Mouse (Mus musculus) neural tube, embryonic 14.5 days (tissue): ENCODE results near the gene Ghrhr. TPM values are rescaled to one million over a fixed set of nuclear protein-coding genes. Genes with fewer than 3 reads are reported as not detected.

Experiments
- ATAC-seq: fragments of 200-750 bp; cut with Nextera tagmentation; 2 replicates; pipeline ENCODE4 v1.8.0; 2017; ENCODE audit warnings: low read depth, mild to moderate bottlenecking, moderate TSS enrichment, moderate library complexity
- H3K27ac ChIP-seq: fragments of 300-500 bp; sonication (generic); 2 replicates; pipeline ENCODE4 v1.5.1; 2014; ENCODE audit warnings: low read depth, mild to moderate bottlenecking, control low read depth, low read length, moderate library complexity, mixed read lengths
- H3K27me3 ChIP-seq: fragments of 300-500 bp; sonication (generic); 2 replicates; pipeline ENCODE4 v1.6.1; 2014; ENCODE audit warnings: low read length; ENCODE audit not compliant: control insufficient read depth, insufficient read depth
- H3K36me3 ChIP-seq: fragments of 300-500 bp; sonication (generic); 2 replicates; pipeline ENCODE4 v1.6.1; 2014; ENCODE audit warnings: low read length, mixed read lengths; ENCODE audit not compliant: control insufficient read depth, insufficient read depth
- H3K4me1 ChIP-seq: fragments of 300-500 bp; sonication (generic); 2 replicates; pipeline ENCODE4 v1.6.1; 2014; ENCODE audit warnings: low read length; ENCODE audit not compliant: control insufficient read depth, insufficient read depth
- H3K4me2 ChIP-seq: fragments of 300-500 bp; sonication (generic); 2 replicates; pipeline ENCODE4 v1.6.1; 2014; ENCODE audit warnings: mild to moderate bottlenecking, low read depth, low read length, control low read depth
- H3K4me3 ChIP-seq: fragments of 300-500 bp; sonication (generic); 2 replicates; pipeline ENCODE4 v1.5.1; 2014; ENCODE audit warnings: low read depth, low read length, control low read depth, mixed read lengths
- H3K9ac ChIP-seq: fragments of 300-500 bp; sonication (generic); replicated peaks from 2 replicates; pipeline ENCODE4 v1.6.1; 2014; ENCODE audit warnings: low read depth, mild to moderate bottlenecking, control low read depth, low read length, mixed read lengths
- H3K9me3 ChIP-seq: fragments of 300-500 bp; sonication (generic); 2 replicates; pipeline ENCODE4 v1.6.1; 2016; ENCODE audit warnings: low read length; ENCODE audit not compliant: control insufficient read depth
- WGBS: fragments of 180-500 bp; shearing (Covaris S2); extraction: QIAGEN DNeasy Blood & Tissue Kit; methylation state at CpG from one replicate; pipeline ENCODE4 v1.1.7; 2014; 5-methylcytosine and 5-hydroxymethylcytosine counted together
- polyA plus RNA-seq: library from polyadenylated mRNA; unstranded; fragments of >200 nt; fragmentation: Nextera tagmentation; extraction: Ambion mirVana; gene quantifications from 2 replicates; pipeline ENCODE4 v1.2.1, GENCODE M21; 2014

The Ghrhr gene
- polyA plus RNA-seq, 1 experiment from 2014 or later: not detected

- no peaks in the 10 kb centered on the region for H3K4me1 ChIP-seq
- H3K27ac ChIP-seq: no peak overlapping the region
- no peaks in the 10 kb centered on the region for H3K27me3 ChIP-seq
- ATAC-seq: peak; percentile 29; the same call in 1 of the 2 replicates
- no peak overlapping the region for H3K4me2 ChIP-seq
- H3K9me3 ChIP-seq: no peaks in the 10 kb centered on the region
- H3K4me3 ChIP-seq: no peak overlapping the region
- no peaks in the 10 kb centered on the region for H3K36me3 ChIP-seq
- H3K9ac ChIP-seq: no peak overlapping the region
- 64% methylated on average over 5 of the region's 5 CpGs for WGBS
Observed at GRCm38 (mm10) chr6:55356976-55357635, 19.0 kb upstream of the Ghrhr start.

GRCm38 (mm10) chr6:55357636-55358031 is 18.5 kb upstream of the Ghrhr start:
- no peak overlapping the region for H3K9ac ChIP-seq
- 0 out of 2 replicates have a peak, but pooled peaks have one; percentile 6 for ATAC-seq
- no peaks in the 10 kb centered on the region for H3K36me3 ChIP-seq
- H3K27ac ChIP-seq: no peak overlapping the region
- no peak overlapping the region for H3K4me3 ChIP-seq
- H3K4me2 ChIP-seq: no peak overlapping the region
- H3K27me3 ChIP-seq: no peaks in the 10 kb centered on the region
- no peaks in the 10 kb centered on the region for H3K9me3 ChIP-seq
- no peaks in the 10 kb centered on the region for H3K4me1 ChIP-seq
- whole genome bisulfite sequencing: 38% methylated on average over 6 of the region's 6 CpGs

GRCm38 (mm10) chr6:55358731-55359143 is 17.4 kb upstream of the Ghrhr start:
- H3K36me3 ChIP-seq: no peaks in the 10 kb centered on the region
- no peaks in the 10 kb centered on the region for H3K4me1 ChIP-seq
- H3K4me2 ChIP-seq: no peak overlapping the region
- no peak overlapping the region for H3K27ac ChIP-seq
- H3K4me3 ChIP-seq: no peak overlapping the region
- no peak; the same call in 1 of the 2 replicates for ATAC-seq
- no peak overlapping the region for H3K9ac ChIP-seq
- WGBS: 37% methylated on average over 2 of the region's 2 CpGs
- H3K27me3 ChIP-seq: no peaks in the 10 kb centered on the region
- no peaks in the 10 kb centered on the region for H3K9me3 ChIP-seq

GRCm38 (mm10) chr6:55362663-55363062 is 13.4 kb upstream of the Ghrhr start:
- no peak for ATAC-seq
- 92% methylated on average over 1 of the region's 1 CpGs for WGBS

GRCm38 (mm10) chr6:55367126-55367525 is 9.0 kb upstream of the Ghrhr start:
- H3K9ac ChIP-seq: no peak overlapping the region
- H3K27ac ChIP-seq: no peak overlapping the region
- no peak overlapping the region for H3K4me2 ChIP-seq
- no peaks in the 10 kb centered on the region for H3K27me3 ChIP-seq
- no peak overlapping the region for H3K4me3 ChIP-seq
- H3K4me1 ChIP-seq: no peaks in the 10 kb centered on the region
- ATAC-seq: no peak
- H3K36me3 ChIP-seq: no peaks in the 10 kb centered on the region
- no peaks in the 10 kb centered on the region for H3K9me3 ChIP-seq

More at GRCm38 (mm10) chr6:55362663-55363062, 13.4 kb upstream of the Ghrhr start:
- Histone ChIP-seq H3K27ac (no peak overlapping the region), H3K36me3 (no peaks in the 10 kb centered on the region), H3K9me3 (no peaks in the 10 kb centered on the region), H3K27me3 (no peaks in the 10 kb centered on the region), H3K9ac (no peak overlapping the region), H3K4me2 (no peak overlapping the region), H3K4me1 (no peaks in the 10 kb centered on the region), H3K4me3 (no peak overlapping the region)

DNA sequence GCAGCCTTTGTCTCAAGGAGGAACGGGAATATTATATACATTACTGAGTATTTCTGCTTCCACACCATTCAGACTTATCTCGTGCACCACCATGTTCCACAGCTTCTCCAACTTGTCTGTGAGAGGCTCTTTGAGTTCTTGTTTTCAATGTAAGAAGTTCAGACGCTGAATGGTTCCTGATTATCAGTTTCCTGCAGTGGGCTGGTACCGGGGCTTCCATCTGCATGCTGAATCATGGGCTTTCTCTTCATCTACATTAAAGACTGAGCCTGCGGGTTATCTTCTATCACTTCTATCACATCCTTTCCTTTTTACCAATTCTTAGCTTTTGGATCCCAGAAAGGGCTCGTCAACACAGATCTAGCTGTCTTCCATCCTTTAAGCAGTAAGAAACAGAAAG is 5.3 kb upstream of the Ghrhr start:
- Histone ChIP-seq H3K9me3 (no peaks in the 10 kb centered on the region), H3K27ac (no peak overlapping the region), H3K4me1 (no peaks in the 10 kb centered on the region), H3K4me3 (no peak overlapping the region), H3K4me2 (no peak overlapping the region), H3K27me3 (no peaks in the 10 kb centered on the region), H3K36me3 (no peaks in the 10 kb centered on the region), H3K9ac (no peak overlapping the region)
- 91% methylated on average over 6 of the region's 6 CpGs for WGBS
- no peak for ATAC-seq

GRCm38 (mm10) chr6:55376511-55376910 is 416 bp downstream of the Ghrhr start:
- Histone ChIP-seq H3K27ac (no peak overlapping the region), H3K27me3 (no peaks in the 10 kb centered on the region), H3K9ac (no peak overlapping the region), H3K36me3 (no peaks in the 10 kb centered on the region), H3K4me3 (no peak overlapping the region), H3K9me3 (no peaks in the 10 kb centered on the region), H3K4me2 (no peak overlapping the region), H3K4me1 (no peaks in the 10 kb centered on the region)
- WGBS: 83% methylated on average over 5 of the region's 5 CpGs
- ATAC-seq: no peak

DNA sequence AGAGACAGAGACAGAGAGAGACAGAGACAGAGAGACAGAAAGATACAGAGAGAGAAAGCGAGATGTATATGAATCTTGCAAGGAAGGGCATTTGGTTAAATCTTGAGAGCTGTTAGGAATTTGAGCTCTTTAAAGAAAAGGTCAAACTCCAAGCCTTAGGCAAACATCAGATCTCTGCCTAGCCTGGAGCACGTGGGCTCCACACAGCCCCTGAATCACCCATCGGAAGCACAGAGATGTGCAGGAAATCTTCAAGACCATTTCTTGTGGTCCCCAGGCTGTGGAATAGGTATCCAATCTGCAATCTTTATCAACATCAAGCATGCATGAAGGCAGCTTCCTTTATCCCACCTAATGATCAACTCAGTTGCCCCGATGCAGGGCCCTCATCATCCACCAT is 1.4 kb downstream of the Ghrhr start:
- no peak overlapping the region for H3K9ac ChIP-seq
- no peak overlapping the region for H3K27ac ChIP-seq
- WGBS: 83% methylated on average over 4 of the region's 4 CpGs
- no peaks in the 10 kb centered on the region for H3K4me1 ChIP-seq
- no peak overlapping the region for H3K4me2 ChIP-seq
- ATAC-seq: no peak
- no peaks in the 10 kb centered on the region for H3K36me3 ChIP-seq
- H3K9me3 ChIP-seq: no peaks in the 10 kb centered on the region
- H3K4me3 ChIP-seq: no peak overlapping the region
- no peaks in the 10 kb centered on the region for H3K27me3 ChIP-seq

GRCm38 (mm10) chr6:55379641-55380335 is 3.7 kb downstream of the Ghrhr start:
- Histone ChIP-seq H3K4me3 (no peak overlapping the region), H3K9me3 (no peaks in the 10 kb centered on the region), H3K36me3 (no peaks in the 10 kb centered on the region), H3K27me3 (no peaks in the 10 kb centered on the region), H3K4me2 (no peak overlapping the region), H3K4me1 (no peaks in the 10 kb centered on the region), H3K27ac (no peak overlapping the region), H3K9ac (no peak overlapping the region)
- WGBS: 47% methylated on average over 3 of the region's 3 CpGs
- ATAC-seq: peak; percentile 86
